Mouse (Mus musculus): ENCODE results near the gene Ncbp3.

Ncbp3 gene

GRCm38 (mm10) chr11:73137116-73137515 lies 89.5 kb downstream of the Ncbp3 start:
- no peak for DNase-seq (ENCODE audit: low spot score in 2 of 2)

- DNase-seq (ENCODE audit: low spot score in 2 of 2): peak; percentile 81 to 84
Observed at GRCm38 (mm10) chr11:73137591-73138501, 90.3 kb downstream of the Ncbp3 start, which contains the start of gene Haspin. TSS of gene Haspin (minus strand) at chr11:73138294.
